Mouse (Mus musculus) liver, embryonic 12.5 days (tissue): ENCODE measurements around the gene Trim63. TPM values are rescaled to one million over a fixed set of nuclear protein-coding genes. Genes with fewer than 3 reads are reported as not detected.

Source experiments
- ATAC-seq: fragments of 200-750 bp; cut with Nextera tagmentation; 2 replicates; pipeline ENCODE4 v1.8.0; 2017; ENCODE audit warnings: moderate number of reproducible peaks, mild to moderate bottlenecking, moderate library complexity
- H3K27ac ChIP-seq: fragments of 300-500 bp; sonication (generic); 2 replicates; pipeline ENCODE4 v1.5.1; 2016; ENCODE audit warnings: mild to moderate bottlenecking
- H3K27me3 ChIP-seq: fragments of 300-500 bp; sonication (generic); replicated peaks from 2 replicates; pipeline ENCODE4 v1.6.1; 2016; ENCODE audit warnings: mild to moderate bottlenecking, moderate library complexity
- H3K36me3 ChIP-seq: fragments of 300-500 bp; sonication (generic); 2 replicates; pipeline ENCODE4 v1.6.1; 2016; ENCODE audit warnings: mild to moderate bottlenecking, moderate library complexity
- H3K4me1 ChIP-seq: fragments of 300-500 bp; sonication (generic); 2 replicates; pipeline ENCODE4 v1.6.1; 2016
- H3K4me2 ChIP-seq: fragments of 300-500 bp; sonication (generic); 2 replicates; pipeline ENCODE4 v1.6.1; 2016; ENCODE audit warnings: mild to moderate bottlenecking, moderate library complexity
- H3K4me3 ChIP-seq: fragments of 300-500 bp; sonication (generic); 2 replicates; pipeline ENCODE4 v1.5.1; 2016; ENCODE audit warnings: mild to moderate bottlenecking, moderate library complexity
- H3K9ac ChIP-seq: fragments of 300-500 bp; sonication (generic); 2 replicates; pipeline ENCODE4 v1.6.1; 2016; ENCODE audit warnings: mild to moderate bottlenecking, moderate library complexity
- H3K9me3 ChIP-seq: fragments of 300-500 bp; sonication (generic); replicated peaks from 2 replicates; pipeline ENCODE4 v1.6.1; 2016; ENCODE audit warnings: mild to moderate bottlenecking, moderate library complexity
- WGBS: fragments of 180-500 bp; shearing (Covaris S2); methylation state at CpG from one replicate; pipeline ENCODE4 v1.1.7; 2016; ENCODE audit not compliant: insufficient replicate concordance; 5-methylcytosine and 5-hydroxymethylcytosine counted together
- polyA plus RNA-seq: library from polyadenylated mRNA; unstranded; fragments of >200 nt; fragmentation: Nextera tagmentation; extraction: Ambion mirVana; gene quantifications from 2 replicates; pipeline ENCODE4 v1.2.1, GENCODE M21; 2016

The Trim63 gene
- polyA plus RNA-seq, 1 experiment from 2014 or later: 0.20 TPM

DNA sequence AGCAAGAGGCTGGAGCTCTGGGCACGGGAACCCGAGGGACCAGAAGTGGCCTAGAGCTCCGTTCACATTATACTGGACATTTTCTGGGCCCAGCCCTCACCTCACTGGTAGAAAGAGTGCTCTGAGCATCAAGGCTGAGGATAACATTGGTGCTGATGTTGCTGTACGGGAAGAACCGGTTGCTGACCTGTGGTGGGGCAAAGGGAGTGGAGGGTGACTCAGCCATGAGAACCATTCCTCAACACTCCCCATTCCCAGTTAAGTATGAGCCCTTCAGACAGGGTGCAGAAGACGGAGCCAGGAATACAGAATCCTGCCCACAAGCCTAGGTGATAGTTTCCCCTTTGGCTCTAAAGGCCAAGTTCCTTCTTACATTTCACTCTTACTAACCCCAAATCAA is 44.7 kb downstream of the Trim63 start:
- no peak overlapping the region for H3K27ac ChIP-seq
- peaks cover 10% of the 10 kb centered on the region for H3K4me1 ChIP-seq
- 66% methylated on average over 6 of the region's 6 CpGs for WGBS
- no peak for ATAC-seq
- no peak overlapping the region for H3K9ac ChIP-seq
- peaks cover 75% of the 10 kb centered on the region for H3K27me3 ChIP-seq
- no peaks in the 10 kb centered on the region for H3K36me3 ChIP-seq
- no peaks in the 10 kb centered on the region for H3K9me3 ChIP-seq
- no peak overlapping the region for H3K4me2 ChIP-seq
- no peak overlapping the region for H3K4me3 ChIP-seq

DNA sequence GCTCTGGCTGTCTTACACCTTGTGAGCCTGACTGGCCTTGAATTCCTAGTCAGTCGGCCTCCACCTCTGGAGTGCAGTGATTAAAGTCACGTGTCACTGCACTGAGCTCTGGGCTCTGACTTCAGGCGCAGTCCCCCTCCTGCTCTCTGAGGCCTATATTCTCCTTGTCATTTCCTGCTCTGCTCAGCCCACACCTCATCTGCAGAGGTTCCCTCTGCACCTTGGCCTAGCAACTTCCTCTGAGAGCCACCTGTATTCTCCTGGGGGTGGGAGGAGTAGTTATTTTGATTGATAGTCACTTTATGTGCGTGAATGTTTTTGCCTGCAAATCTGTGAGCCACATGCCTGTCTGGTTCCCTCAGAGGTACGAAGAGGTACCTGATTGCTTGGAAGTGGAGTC is 46.3 kb downstream of the Trim63 start:
- Histone ChIP-seq H3K36me3 (no peaks in the 10 kb centered on the region), H3K9me3 (no peaks in the 10 kb centered on the region), H3K9ac (no peak overlapping the region), H3K27ac (no peak overlapping the region), H3K4me1 (peaks cover 10% of the 10 kb centered on the region), H3K4me2 (no peak overlapping the region), H3K27me3 (peaks cover 81% of the 10 kb centered on the region), H3K4me3 (no peak overlapping the region)
- WGBS: 33% methylated on average over 5 of the region's 5 CpGs
- ATAC-seq: no peak

DNA sequence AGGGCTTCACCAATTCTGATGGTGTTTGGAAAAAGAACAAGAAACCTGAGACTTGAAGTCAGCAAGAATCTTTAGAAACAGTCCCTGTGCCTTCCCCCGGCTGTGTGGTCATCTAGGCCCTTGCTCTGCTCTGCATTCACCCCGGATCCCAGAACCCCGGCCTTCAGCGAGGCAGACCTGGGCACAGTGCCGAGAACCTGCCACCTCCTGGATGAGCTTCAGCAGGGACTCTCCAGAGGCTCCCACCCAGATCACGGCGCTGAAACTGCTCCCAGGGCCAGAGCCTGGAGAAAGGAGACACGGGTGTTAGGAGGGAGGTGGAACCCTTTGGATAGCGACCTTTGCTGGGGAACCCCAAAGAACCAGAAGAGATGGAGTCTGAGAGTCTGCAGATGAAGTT is 47.2 kb downstream of the Trim63 start:
- Histone ChIP-seq H3K27ac (no peak overlapping the region), H3K9ac (no peak overlapping the region), H3K9me3 (no peaks in the 10 kb centered on the region), H3K4me1 (peaks cover 7% of the 10 kb centered on the region), H3K36me3 (no peaks in the 10 kb centered on the region), H3K4me3 (no peak overlapping the region), H3K4me2 (no peak overlapping the region), H3K27me3 (peaks cover 85% of the 10 kb centered on the region)
- WGBS: 55% methylated on average over 9 of the region's 9 CpGs
- no peak for ATAC-seq

DNA sequence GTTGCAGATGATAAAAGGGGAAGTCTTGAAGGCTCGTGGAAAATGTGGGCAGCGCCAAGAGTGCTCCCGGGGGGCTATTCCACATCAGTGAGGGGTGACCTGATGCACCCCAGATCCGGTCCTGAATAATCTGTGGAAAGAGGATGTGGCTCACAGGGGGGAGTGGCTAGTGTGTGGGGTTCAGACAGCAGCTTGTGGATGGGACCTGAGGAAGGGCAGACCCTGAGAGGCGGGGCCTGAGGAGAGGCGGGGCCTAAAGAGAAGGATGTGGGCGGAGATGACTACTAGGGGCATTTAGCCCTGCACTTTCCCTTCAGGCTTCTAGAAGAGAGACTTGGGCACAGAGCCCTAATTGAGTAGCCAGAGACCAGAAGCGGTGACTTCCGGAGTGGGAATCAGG is 47.7 kb downstream of the Trim63 start:
- no peak overlapping the region for H3K27ac ChIP-seq
- ATAC-seq: no peak
- peak overlapping the region; percentile 40 for H3K4me2 ChIP-seq
- peaks cover 85% of the 10 kb centered on the region for H3K27me3 ChIP-seq
- WGBS: 13% methylated on average over 9 of the region's 9 CpGs
- peaks cover 3% of the 10 kb centered on the region; the same call in 1 of the 2 replicates for H3K4me1 ChIP-seq
- no peaks in the 10 kb centered on the region for H3K9me3 ChIP-seq
- no peak overlapping the region for H3K4me3 ChIP-seq
- no peak overlapping the region for H3K9ac ChIP-seq
- no peaks in the 10 kb centered on the region for H3K36me3 ChIP-seq

DNA sequence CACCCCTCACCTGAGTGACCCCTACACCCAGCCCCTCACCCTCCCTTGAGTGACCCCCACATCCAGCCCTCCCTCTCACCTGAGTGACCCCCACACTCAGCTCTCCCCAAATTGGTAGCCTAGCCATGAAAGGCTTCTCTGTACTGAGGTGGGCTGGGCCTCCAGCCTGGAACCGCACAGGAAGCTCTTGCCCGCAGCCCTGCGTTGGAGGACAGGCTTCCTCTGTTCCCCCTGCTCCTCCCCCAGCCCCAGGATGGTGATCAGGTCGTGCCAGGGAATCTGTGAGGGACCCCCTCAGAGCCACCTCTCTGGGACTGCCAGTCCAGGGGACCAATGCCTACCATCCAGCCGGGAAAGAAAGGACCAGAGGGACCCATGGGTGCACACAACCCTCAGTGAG is 50.4 kb downstream of the Trim63 start:
- 8% methylated on average over 5 of the region's 5 CpGs for WGBS

DNA sequence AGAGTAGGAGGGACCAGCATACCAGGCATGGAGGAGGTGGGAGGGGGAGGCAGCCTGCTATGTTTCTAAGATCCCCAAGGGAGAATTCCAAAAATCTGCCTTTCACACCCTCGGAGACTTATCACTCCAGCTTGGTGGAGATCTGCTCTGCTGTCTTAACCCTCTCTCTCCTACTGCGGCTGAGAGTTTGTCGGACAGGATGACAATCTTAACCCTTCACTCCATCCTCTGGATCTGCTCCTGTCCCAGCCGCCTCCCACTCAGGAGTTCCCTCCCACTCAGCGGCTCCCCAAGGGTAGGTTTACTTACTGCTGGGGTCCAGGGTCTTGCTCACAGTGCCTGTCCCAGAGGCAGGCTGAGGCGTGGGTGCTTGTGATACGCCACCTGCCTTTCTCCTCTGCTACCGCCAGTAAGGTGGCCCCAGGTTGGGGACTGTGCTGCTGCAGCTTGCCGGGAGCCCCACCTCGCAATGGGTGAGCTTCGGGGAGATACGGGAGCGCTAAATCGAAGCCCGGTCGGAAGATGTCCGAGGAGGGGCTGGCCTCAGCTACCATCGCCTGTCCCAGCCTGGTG is 55.8 kb downstream of the Trim63 start:
- Histone ChIP-seq H3K27me3 (peaks cover 89% of the 10 kb centered on the region), H3K9ac (no peak overlapping the region), H3K27ac (no peak overlapping the region), H3K4me3 (peak overlapping the region; percentile 22; the same call in 1 of the 2 replicates), H3K4me2 (peak overlapping the region; percentile 65), H3K4me1 (peaks cover 26% of the 10 kb centered on the region), H3K36me3 (no peaks in the 10 kb centered on the region), H3K9me3 (no peaks in the 10 kb centered on the region)
- 4% methylated on average over 18 of the region's 18 CpGs for WGBS
- no peak for ATAC-seq

More for the DNA sequence above, 50.4 kb downstream of the Trim63 start:
- Histone ChIP-seq H3K27ac (no peak overlapping the region), H3K9me3 (no peaks in the 10 kb centered on the region), H3K36me3 (no peaks in the 10 kb centered on the region), H3K4me3 (no peak overlapping the region), H3K9ac (no peak overlapping the region), H3K4me1 (no peaks in the 10 kb centered on the region), H3K4me2 (no peak overlapping the region), H3K27me3 (peaks cover 88% of the 10 kb centered on the region)
- no peak for ATAC-seq

DNA sequence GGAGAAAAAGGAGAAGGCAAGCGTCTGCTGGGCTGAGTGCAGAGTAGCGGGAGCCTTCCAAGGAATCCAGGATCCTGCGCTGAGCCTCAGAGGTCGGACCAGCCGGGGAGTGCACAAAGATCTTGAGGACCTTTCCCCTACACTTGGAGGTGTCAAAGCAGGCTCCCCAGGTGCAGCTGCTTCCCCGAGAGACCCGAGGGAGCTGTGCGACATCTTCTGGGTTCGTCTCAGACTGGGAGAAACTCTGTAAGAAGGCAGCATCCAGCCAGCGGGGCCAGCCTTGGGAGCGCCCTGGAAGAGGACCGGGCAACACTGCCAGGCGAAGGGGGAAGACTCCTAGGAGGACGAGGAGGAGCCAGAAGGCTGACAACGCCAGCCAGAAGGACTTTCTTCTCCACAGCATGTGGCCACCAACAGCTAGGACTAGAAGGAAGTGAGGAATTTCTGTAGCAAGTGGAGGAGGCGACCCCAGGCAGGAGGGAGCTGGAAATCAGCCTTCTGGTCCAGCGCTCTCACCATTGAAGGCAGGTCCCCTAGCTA is 56.5 kb downstream of the Trim63 start:
- Histone ChIP-seq H3K9me3 (no peaks in the 10 kb centered on the region), H3K4me2 (peak overlapping the region; percentile 65), H3K36me3 (no peaks in the 10 kb centered on the region), H3K4me3 (peak overlapping the region; percentile 44; the same call in 1 of the 2 replicates), H3K9ac (no peak overlapping the region), H3K27ac (no peak overlapping the region), H3K4me1 (peaks cover 26% of the 10 kb centered on the region), H3K27me3 (peaks cover 83% of the 10 kb centered on the region)
- no peak for ATAC-seq
- WGBS: under 1% methylated on average over 17 of the region's 17 CpGs

DNA sequence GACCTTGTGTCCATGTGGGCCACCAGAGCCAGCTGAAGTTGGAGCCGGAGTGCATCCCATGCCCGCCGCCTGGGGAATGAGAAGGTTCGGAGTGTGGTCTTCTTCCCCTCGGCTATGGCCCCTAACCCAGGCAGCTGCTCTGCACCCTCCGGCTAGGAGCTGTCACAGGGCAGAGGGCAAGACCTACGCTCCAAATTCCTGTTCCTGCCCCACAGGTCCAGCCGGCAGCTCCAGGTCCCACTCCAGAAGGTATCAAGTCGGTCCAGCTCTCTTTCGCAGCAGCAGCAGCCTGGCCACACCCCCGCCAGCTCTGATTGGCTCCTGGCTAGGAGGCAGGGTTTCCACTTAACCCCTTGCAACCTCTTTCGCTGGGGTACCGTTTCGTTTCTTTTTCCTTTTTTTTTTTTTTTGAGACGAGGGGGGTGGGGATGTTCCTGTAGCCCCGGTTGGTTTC is 57.4 kb downstream of the Trim63 start:
- H3K4me2 ChIP-seq: peak overlapping the region; percentile 65
- WGBS: 2% methylated on average over 16 of the region's 16 CpGs
- H3K36me3 ChIP-seq: no peaks in the 10 kb centered on the region
- no peak overlapping the region for H3K9ac ChIP-seq
- ATAC-seq: no peak
- peaks cover 26% of the 10 kb centered on the region for H3K4me1 ChIP-seq
- peak overlapping the region; percentile 44 for H3K4me3 ChIP-seq
- peaks cover 73% of the 10 kb centered on the region for H3K27me3 ChIP-seq
- no peaks in the 10 kb centered on the region for H3K9me3 ChIP-seq
- no peak overlapping the region for H3K27ac ChIP-seq

DNA sequence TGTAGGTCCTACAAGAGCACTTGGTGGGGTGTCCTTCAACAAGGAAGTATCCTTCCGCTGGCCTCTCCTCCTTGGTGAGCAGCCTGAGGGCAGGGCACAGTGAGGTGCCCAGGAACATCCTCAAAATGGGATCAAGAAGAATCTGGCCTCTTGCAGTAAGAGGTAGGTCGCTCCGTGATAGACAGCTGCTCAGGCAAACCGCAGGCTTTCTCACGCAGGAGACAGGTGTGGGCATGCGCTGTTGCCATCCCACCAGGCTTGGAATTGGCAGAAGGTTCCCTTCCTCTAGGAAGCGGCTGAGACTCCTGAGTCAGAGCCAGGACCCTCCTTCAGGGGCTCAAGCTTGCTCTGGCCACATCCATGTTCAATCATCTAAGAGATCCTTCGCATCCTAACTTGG is 58.4 kb downstream of the Trim63 start:
- 70% methylated on average over 8 of the region's 8 CpGs for WGBS
- no peak overlapping the region for H3K9ac ChIP-seq
- peaks cover 64% of the 10 kb centered on the region for H3K27me3 ChIP-seq
- H3K4me1 ChIP-seq: peaks cover 26% of the 10 kb centered on the region
- H3K27ac ChIP-seq: no peak overlapping the region
- ATAC-seq: no peak
- no peaks in the 10 kb centered on the region for H3K9me3 ChIP-seq
- H3K36me3 ChIP-seq: no peaks in the 10 kb centered on the region
- H3K4me2 ChIP-seq: no peak overlapping the region
- H3K4me3 ChIP-seq: no peak overlapping the region

DNA sequence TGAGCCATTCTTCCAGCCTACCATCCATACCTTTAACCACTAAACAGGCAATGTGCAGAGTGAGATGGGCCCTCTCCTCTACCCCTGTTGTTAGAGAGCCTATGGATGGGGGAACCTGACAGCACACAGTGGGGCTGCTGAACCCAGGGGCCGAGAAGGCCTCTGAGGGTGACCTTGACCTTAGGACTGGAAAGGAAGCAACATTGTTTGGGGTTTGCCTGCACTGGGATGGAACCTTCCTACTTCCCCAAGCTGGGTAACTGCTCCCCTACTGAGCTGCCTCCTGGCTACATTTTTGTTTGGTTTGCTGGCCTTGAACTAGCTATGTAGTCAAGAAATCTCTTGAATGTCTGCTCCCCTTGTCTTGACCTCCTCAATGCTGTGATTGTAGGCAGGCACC is 59.4 kb downstream of the Trim63 start:
- ATAC-seq: no peak
- Histone ChIP-seq H3K4me1 (peaks cover 26% of the 10 kb centered on the region), H3K9ac (no peak overlapping the region), H3K27ac (no peak overlapping the region), H3K36me3 (no peaks in the 10 kb centered on the region), H3K9me3 (no peaks in the 10 kb centered on the region), H3K4me2 (no peak overlapping the region), H3K27me3 (peaks cover 53% of the 10 kb centered on the region), H3K4me3 (no peak overlapping the region)
- WGBS: 19% methylated on average over 1 of the region's 1 CpGs

DNA sequence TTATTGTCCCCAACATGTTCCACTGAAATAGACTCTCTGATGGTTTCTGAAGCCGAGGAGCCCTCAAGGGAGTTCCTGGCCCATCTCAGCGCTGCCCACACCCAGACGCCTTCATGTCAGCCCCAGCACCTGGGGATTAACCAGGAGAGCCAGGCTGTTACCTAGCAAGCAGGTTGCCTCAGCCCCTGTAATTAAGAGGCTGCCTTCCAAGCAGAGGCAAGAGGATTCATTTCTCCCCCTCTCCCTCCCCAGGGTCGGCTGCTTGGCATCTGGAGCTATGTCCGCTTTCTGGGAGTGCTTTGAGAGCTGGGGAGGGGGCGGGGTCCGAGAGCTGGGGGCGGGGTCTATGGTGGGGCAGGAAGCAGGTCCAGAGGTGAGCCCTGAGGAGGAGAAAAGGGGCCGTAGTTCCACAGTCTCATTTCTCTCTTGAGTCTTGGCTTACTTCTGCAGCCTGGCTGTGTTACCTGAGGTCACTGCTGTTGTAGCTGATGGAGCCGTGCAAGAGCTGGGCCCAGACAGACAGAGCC is 63.2 kb downstream of the Trim63 start:
- Histone ChIP-seq H3K4me3 (no peak overlapping the region), H3K36me3 (no peaks in the 10 kb centered on the region), H3K27me3 (peaks cover 18% of the 10 kb centered on the region), H3K4me1 (0 out of 2 replicates have a peak, but pooled peaks cover under 1% of the 10 kb centered on the region), H3K4me2 (no peak overlapping the region), H3K9ac (no peak overlapping the region), H3K9me3 (no peaks in the 10 kb centered on the region), H3K27ac (no peak overlapping the region)
- ATAC-seq: no peak
- WGBS: 38% methylated on average over 10 of the region's 10 CpGs
